Mouse (Mus musculus): ENCODE results near the gene Thbs1.

Gene Thbs1

DNA sequence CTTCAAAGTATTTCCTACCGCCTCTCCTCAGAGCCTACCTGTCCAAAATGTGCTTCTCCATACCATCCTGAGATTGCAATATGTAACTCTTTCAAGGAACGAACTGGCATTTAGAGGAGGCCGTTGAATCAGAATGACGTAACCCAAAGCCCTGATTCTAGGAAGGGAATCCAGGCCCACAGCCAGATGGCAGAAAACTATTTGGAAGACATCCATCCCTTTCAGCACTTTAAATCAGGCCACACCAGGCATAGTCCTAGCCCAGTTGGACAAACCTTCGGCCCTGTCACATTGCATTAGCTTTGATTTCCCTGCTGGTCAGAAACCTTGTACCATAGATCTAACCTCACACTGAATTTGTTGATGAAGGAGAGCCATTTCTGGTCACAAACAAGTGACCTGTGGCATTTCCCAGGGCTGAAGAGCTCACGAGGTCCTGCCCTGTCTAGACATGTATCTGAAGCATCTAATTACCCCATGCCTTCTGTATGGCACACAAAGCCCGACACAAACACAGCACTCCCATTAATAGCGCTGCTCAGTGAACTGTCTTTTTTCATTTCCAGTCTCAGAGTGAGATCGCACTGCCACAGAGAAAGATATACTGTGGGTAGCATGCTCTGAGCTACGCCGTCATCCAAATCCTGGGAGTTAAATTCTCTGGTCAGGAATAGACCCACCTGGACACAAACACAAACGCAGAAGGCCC, 38.3 kb downstream of the Thbs1 start:
- peak; percentile 38 to 55 for DNase-seq

DNA sequence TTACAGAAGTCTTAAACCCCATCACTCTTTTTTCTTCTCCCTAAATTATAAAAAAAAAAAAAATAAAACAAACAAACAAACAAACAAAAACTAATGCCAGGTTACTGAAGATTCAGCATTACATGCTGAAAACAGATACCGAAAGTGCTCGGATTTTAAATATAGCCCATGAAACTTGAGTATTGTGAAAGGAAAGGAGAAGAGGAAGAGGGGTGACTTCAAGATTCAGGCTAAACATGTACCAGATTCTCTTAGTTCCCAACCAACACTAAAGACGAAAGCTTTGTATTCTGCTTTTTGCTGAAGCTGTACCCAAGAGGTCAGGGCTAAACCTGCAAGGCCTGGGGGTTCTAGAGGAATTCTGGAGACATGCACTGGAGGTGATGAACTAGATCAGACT, 46.4 kb downstream of the Thbs1 start:
- no peak for DNase-seq

DNA sequence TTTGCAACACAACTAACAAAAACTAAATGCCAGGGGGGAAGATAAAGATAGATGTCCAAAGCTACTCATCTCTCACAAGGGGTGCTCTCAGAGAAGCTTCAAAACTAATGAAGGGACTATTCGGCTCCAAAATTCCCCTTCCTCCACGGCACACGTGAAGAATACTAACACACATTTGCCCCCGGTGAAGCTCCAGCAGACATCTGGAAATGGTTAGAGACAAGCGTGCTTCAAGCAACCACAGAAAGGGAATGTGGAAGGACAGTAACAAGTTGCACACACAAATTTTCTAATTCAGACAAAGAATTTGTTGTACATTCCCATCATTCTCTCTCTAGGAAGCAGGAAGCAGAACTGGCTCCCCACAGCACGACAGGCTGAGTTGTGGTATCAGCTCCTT, 47.5 kb downstream of the Thbs1 start:
- DNase-seq: no peak

- no peak for DNase-seq
These were observed 48.9 kb downstream of the Thbs1 start for GRCm38 (mm10) chr2:118160547-118160946.

GRCm38 (mm10) chr2:118160991-118161390, 49.3 kb downstream of the Thbs1 start:
- no peak for DNase-seq

GRCm38 (mm10) chr2:118162486-118162885, 50.8 kb downstream of the Thbs1 start:
- no peak for DNase-seq

GRCm38 (mm10) chr2:118164137-118164536, 52.5 kb downstream of the Thbs1 start:
- DNase-seq: no peak

- no peak for DNase-seq
These were observed 54.0 kb downstream of the Thbs1 start for GRCm38 (mm10) chr2:118165691-118166090.

DNA sequence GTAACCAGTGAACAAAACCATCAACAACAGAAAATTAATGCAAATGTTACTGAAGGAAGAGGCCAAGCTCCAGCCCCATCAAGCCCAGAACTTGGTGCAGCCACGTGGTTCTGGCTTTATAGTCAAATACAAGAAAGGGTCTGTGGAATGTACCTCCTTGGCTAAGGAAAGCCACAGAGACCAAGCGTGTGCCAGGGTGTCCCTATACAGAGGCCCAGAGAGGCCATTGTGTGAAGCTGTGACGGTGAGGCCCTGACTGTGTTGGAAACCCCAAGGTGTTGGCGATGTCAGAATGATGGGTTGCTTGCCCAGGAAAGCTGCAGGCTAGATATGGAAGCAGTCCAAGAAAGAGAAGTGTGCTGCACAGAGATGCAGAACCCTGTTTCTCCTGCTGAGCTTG, 56.1 kb downstream of the Thbs1 start:
- no peak for DNase-seq

DNA sequence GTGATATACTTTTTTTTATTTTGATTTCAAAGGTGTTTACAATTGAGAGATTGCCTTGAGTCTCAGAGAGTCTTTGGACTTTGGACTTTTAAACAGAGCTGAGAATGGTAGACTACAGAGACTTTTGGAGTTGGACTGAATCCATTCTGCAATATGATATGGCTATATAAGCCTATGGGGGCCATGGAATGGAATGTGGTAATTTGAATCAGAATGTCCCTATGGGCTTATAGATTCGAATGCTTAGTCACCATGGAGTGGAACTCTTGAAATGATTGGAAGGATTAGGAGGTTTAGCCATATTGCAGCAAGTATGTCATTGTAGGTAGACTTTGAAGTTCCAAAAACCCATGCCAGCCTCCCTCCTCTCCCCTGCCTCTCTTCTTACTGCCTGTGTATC, 56.5 kb downstream of the Thbs1 start:
- DNase-seq: no peak

- DNase-seq: peak; percentile 57 to 64
These were observed 63.1 kb downstream of the Thbs1 start for GRCm38 (mm10) chr2:118174558-118175383.
